Mouse (Mus musculus) olfactory bulb, adult 2 months (tissue): ENCODE results near the gene Cfap97d1. TPM values are rescaled to one million over a fixed set of nuclear protein-coding genes. Genes with fewer than 3 reads are reported as not detected.

Experiments used
- H3K27ac ChIP-seq: fragments of 200-500 bp; 2 replicates; pipeline ENCODE4 v1.5.1; 2012; ENCODE audit warnings: low read depth, low read length; ENCODE audit not compliant: insufficient read depth
- H3K4me1 ChIP-seq: fragments of 200-500 bp; 2 replicates; pipeline ENCODE4 v1.6.1; 2012; ENCODE audit warnings: low read length; ENCODE audit not compliant: control insufficient read depth, insufficient read depth
- H3K4me3 ChIP-seq: fragments of 200-500 bp; 2 replicates; pipeline ENCODE4 v1.5.1; 2012; ENCODE audit warnings: mild to moderate bottlenecking, low read depth, low read length, moderate library complexity; ENCODE audit not compliant: insufficient read depth
- CTCF ChIP-seq: fragments of 200-500 bp; IDR thresholded peaks from 2 replicates; pipeline ENCODE4 v1.5.1; 2012; ENCODE audit warnings: low read depth, mild to moderate bottlenecking, low read length, moderate library complexity; ENCODE audit not compliant: insufficient read depth
- POLR2A ChIP-seq: fragments of 200-500 bp; IDR thresholded peaks from 2 replicates; pipeline ENCODE4 v1.6.1; 2012; ENCODE audit warnings: mild to moderate bottlenecking, low read depth, low read length, moderate library complexity; ENCODE audit not compliant: insufficient read depth
- WGBS: fragments of 180-500 bp; shearing (Covaris S2); methylation state at CpG from one replicate; pipeline ENCODE4 v1.1.7; 2018; 5-methylcytosine and 5-hydroxymethylcytosine counted together
- polyA plus RNA-seq: library from polyadenylated mRNA; stranded (reverse); fragments of >200 nt; gene quantifications from 2 replicates; pipeline ENCODE4 v1.2.4, GENCODE M21; 2012; ENCODE audit warnings: low replicate concordance; ENCODE audit not compliant: missing spikeins, insufficient read depth, insufficient read length

The Cfap97d1 gene
- polyA plus RNA-seq, 1 experiment: not detected

DNA sequence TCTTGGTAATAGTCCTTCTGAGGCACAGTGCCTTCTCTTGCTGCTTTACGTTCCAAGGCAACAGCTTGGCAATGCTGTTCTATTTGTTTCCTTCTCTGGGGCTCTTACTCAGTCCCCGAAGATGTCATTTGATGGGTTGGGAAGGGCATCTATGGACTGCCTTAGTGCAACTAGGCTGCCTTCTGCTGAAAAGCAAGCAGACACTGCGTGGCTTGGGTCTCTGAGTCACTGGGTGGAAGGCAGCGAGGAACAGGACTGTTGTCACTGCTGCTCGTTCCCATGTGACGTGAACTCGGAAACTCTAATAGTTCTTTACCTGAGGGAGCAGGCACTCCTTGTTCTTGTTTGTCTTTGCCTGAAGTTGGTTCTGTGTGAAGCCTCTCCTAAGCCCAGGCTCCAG is 11.9 kb downstream of the Cfap97d1 start:
- Histone ChIP-seq H3K4me3 (no peak overlapping the region), H3K27ac (peak overlapping the region; percentile 32), H3K4me1 (peaks cover 15% of the 10 kb centered on the region)
- 51% methylated on average over 7 of the region's 7 CpGs for WGBS
- no peak for TF ChIP-seq CTCF
- TF ChIP-seq POLR2A: no peak

DNA sequence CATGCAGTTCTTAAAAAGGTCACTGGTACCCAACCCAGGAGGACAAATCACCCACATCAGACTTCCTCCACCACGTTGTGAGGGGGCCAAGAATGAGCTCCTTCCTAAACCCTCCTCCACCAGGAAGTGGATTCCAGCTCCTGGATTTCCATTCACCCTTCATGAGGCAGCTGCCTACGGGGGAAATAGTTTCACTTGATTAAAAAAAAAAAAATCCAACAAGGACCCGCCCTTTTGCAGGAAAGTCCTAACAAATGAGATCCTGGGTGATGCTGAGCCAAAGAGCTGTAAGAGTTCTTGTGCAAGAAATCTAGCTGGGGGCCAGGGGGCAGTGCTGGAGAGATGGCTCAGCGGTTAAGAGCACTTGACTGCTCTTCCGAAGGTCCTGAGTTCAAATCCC is 14.2 kb downstream of the Cfap97d1 start:
- Histone ChIP-seq H3K4me1 (peaks cover 12% of the 10 kb centered on the region), H3K27ac (no peak overlapping the region), H3K4me3 (no peak overlapping the region)
- TF ChIP-seq CTCF: no peak
- TF ChIP-seq POLR2A: no peak
- WGBS: 43% methylated on average over 5 of the region's 5 CpGs

DNA sequence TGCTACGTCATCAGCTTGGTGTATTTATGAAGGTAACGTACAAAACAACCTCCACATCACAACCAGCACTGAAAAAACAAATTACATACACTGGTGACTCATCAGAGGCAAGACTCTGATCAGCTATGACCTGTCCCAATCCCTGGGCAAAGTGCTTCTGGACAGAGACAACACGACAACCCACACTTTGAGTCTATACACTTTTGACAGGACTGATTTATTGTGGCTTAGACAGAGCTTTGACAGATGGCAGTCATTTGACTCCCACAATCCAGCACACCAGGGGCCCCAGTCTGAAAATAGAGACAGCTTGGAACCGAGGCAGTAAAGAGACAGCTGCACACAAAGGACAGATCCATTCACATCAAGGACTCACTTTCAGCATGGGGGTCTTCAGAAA is 15.4 kb downstream of the Cfap97d1 start:
- WGBS: 57% methylated on average over 4 of the region's 4 CpGs
- TF ChIP-seq POLR2A: no peak
- no peak for TF ChIP-seq CTCF
- no peak overlapping the region for H3K27ac ChIP-seq

DNA sequence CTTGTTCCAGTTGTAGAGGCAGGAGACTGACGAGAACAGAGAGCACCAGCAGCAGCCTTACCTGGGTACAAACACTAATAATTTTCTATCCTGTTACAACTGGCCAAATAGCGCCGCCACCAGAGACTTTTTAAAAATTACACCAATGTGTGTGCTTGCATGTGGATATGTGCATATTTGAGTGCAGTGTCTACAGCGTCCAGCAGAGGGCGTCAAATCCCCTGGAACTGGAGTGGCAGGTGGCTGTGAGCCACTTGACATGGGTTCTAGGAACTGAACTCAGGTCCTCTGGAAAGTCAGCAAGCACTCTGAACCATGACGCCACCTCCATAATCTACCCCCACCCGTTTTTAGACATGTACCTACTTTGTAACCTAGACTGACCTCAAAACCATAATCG is 20.2 kb downstream of the Cfap97d1 start:
- 0 out of 2 replicates have a peak, but pooled peaks have one; percentile 27 for TF ChIP-seq CTCF
- no peak for TF ChIP-seq POLR2A
- no peak overlapping the region for H3K27ac ChIP-seq
- H3K4me3 ChIP-seq: no peak overlapping the region
- WGBS: 94% methylated on average over 8 of the region's 8 CpGs
- H3K4me1 ChIP-seq: peaks cover 7% of the 10 kb centered on the region; the same call in 1 of the 2 replicates

More for the DNA sequence above, 15.4 kb downstream of the Cfap97d1 start:
- peaks cover 12% of the 10 kb centered on the region for H3K4me1 ChIP-seq
- no peak overlapping the region for H3K4me3 ChIP-seq

DNA sequence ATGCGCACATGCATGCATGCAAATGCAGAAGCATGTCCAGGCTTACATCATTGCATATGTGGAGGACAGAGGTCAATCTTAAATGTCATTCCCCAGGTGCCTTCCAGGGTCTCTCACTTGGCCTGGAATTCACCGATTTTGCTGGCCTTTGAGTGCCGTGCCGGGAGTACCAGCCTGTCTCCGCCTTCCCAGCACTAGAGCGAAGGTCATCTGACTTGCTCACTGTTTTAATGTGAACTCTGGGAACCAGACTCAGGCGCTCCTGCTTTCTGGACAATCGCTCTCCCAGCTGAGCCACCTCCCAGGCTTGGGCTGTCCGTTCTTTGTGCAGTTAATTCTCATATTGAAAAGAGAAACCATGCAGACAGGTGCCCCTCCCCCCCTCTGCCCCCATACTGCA is 22.2 kb downstream of the Cfap97d1 start:
- peaks cover 15% of the 10 kb centered on the region for H3K4me1 ChIP-seq
- no peak overlapping the region for H3K27ac ChIP-seq
- TF ChIP-seq POLR2A (no peak), CTCF (no peak)
- no peak overlapping the region for H3K4me3 ChIP-seq
- 70% methylated on average over 9 of the region's 9 CpGs for WGBS

DNA sequence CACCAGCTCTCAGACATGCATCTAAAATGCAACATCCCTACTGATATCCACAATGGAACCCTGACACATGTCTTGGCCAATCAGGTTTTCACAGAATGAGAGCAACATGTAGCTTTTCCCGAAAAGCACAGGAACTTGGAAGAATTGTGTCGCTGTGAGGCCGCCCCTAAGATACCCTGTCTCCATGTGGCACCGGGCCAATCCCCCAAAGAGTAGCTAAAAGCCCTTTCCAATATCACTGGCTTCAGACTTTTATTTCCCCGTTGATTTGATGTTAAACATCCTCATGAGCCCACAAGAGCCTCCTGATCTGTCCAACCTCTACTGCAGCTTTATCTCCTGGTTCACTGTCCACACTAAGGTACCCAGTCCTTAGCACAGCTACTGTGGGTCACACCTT is 22.6 kb downstream of the Cfap97d1 start:
- Histone ChIP-seq H3K27ac (no peak overlapping the region), H3K4me1 (peaks cover 15% of the 10 kb centered on the region), H3K4me3 (no peak overlapping the region)
- TF ChIP-seq CTCF: no peak
- no peak for TF ChIP-seq POLR2A
- 65% methylated on average over 5 of the region's 5 CpGs for WGBS

DNA sequence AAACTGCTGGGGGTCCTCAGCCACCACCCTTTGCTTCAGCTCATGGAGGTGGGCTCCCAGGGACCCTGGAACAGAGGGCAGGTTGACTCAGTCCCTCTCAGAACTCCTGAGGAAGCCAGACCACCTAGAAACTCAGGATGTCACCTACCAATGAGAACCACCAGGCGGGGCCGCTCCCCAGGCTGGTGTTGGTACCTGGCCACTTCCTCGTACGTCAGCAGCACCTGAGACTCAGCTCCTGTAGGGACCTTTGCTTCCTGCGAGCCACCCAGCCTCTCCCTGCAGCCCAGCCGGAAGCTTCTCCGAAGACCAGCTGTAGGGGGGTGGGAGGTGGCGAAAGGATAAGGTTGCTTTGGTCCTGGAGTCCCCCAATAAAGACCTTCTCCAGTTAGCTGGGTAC is 24.3 kb downstream of the Cfap97d1 start:
- WGBS: 92% methylated on average over 8 of the region's 8 CpGs
- TF ChIP-seq POLR2A (no peak), CTCF (no peak)
- H3K27ac ChIP-seq: no peak overlapping the region

DNA sequence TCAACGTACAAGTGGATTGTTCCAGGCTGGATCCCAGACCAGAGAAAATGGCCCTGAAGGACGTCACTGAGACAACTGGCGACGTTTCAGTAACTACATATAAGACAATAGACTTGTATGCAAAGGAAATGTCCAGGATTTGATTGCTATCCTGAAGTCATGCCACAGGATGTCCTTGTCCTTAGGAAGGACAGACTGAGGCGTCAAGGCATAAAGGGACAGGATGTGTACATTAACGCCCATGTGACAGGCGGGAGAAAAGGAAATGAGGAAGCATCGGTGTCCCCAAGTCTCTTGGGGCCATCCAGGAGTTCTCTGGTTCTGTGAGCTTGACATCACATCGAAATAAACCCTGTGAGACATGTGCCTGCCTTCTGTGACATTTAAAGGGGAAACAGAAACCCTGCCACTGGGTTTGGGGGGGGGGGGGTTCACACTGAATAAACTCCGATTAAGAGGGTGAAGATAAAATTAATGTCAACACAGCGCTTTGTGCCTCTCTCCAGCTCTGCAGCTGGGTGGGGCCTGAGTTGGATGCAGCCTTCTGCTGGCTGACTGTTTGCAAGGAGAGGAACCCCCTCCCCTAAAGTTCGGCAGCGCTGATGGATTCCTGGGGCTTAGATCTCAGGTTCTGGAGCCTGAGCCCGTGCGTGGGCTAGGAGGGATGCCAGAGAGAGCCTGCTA is 25.0 kb downstream of the Cfap97d1 start:
- H3K4me3 ChIP-seq: no peak overlapping the region
- 69% methylated on average over 15 of the region's 15 CpGs for WGBS
- peaks cover 20% of the 10 kb centered on the region for H3K4me1 ChIP-seq
- H3K27ac ChIP-seq: no peak overlapping the region
- no peak for TF ChIP-seq POLR2A
- TF ChIP-seq CTCF: no peak

More for the DNA sequence above, 24.3 kb downstream of the Cfap97d1 start:
- Histone ChIP-seq H3K4me1 (peaks cover 18% of the 10 kb centered on the region), H3K4me3 (no peak overlapping the region)

DNA sequence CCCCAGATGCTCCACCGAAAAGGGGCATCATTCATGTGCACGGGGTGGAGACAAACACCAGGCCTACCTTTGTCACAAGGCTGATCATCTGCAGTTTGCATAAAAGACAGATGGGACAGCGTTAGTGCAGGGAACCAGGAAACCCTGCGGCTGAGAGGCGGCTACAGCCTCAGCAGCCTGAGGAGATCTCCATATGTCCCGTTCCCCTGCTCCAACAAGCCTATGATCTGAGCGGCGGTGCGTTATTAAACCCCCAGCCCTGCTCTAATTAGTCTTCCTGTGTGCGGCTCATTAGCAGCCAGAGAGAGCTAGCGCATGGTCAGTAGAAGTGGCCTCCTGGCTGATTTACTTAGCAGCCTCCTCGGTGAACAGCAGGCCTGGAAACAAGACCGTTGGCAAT is 26.1 kb downstream of the Cfap97d1 start:
- TF ChIP-seq CTCF: no peak
- TF ChIP-seq POLR2A: no peak
- no peak overlapping the region for H3K27ac ChIP-seq
- 37% methylated on average over 13 of the region's 13 CpGs for WGBS
- H3K4me1 ChIP-seq: peaks cover 23% of the 10 kb centered on the region
- no peak overlapping the region for H3K4me3 ChIP-seq
